Mouse (Mus musculus) c-Kit-positive CD71-negative TER-119-negative erythroid progenitor cells, embryonic 14.5 days (primary cell): ENCODE measurements around the gene Gmfg.

Experiments used
- DNase-seq: peaks from one replicate; pipeline ENCODE4 v3.0.0-alpha.2; 2013; ENCODE audit warnings: low read depth

Gene Gmfg

DNA sequence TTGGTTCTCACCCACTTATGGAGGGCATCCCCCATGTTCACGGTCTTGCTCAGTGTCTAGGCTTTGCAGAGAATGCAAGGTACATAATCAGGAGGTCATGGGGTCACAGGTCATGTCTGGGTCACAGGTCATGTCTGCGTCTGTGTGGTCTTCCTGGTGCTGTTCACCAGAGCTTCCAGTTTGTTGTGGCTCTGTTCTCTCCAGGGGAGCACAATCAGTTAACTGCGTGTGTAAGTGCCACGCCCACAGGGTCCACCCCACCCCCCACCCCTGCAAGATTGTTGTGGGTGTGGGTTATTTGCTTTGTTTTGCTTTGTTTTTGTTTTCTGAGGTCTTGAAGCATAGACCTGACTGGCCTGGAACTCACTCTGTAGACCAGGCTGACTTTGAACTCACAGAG is 46.9 kb downstream of the Gmfg start:
- no peak for DNase-seq

- DNase-seq = no peak
Observed at GRCm38 (mm10) chr7:28488030-28488491, 50.8 kb downstream of the Gmfg start.

DNA sequence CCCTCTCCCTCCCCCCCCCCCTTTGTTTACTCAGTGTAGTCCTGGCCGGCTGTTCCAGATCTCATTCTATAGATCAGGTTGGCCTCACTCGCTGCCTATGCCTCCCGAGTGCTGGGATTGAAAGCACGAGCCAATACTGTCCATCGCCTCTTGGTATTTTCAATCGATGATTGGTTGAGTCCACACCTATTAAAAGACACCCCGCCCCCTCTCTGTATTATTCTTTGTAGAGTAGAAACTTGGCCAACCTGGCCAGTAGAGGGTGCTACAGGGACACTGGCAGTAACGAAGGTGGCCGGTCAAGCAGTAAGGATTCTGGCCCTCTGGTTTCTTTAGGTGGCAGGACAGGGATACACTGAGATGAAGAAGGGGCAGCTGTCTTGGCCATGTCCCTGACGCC is 53.2 kb downstream of the Gmfg start:
- DNase-seq = peak; percentile 49

DNA sequence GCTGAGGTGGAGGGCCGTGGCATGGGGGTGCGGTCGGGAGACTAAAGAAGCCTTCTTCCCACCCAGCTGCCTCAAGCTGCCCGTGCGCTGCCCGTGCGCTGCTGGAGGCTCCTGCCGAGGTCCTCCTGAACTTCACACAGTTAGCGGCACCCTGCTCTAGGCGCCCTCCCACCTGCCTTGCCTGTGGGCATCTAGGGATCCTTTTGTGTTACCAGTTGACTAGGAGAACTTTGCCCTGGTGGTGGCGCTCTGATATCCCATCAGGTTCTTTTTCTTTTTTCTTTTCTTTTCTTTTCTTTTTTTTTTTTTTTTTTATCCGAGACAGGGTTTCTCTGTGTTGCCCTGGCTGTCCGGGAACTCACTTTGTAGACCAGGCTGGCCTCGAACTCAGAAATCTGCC is 53.7 kb downstream of the Gmfg start:
- DNase-seq = no peak

GRCm38 (mm10) chr7:28492310-28492709 is 55.1 kb downstream of the Gmfg start:
- no peak for DNase-seq

- no peak for DNase-seq
Observed at GRCm38 (mm10) chr7:28495426-28495825, 58.2 kb downstream of the Gmfg start.
